Mouse (Mus musculus) gastrocnemius, postnatal 36 days (tissue): ENCODE measurements at regions not wholly inside any gene's neighbourhood (a gene's known extent, or its start where the extent isn't known, plus 50 kb on each side); places are given as distances from the start of the nearest gene placed in this dataset.

Experiments used
- DNase-seq, 2 experiments: peaks; one replicate each; pipeline ENCODE4 v3.0.0; 2022
- intact Hi-C: fragments of 180-260 bp; cut with DNase I; formaldehyde crosslinking; loops from one replicate; pipeline ENCODE4 v1.15.1; 2025

- DNase-seq = no peak
- intact Hi-C loops = no loop called here
Observed at GRCm38 (mm10) chr19:21150241-21150640, 121.8 kb upstream of the Zfand5 start.

GRCm38 (mm10) chr19:21146860-21147390, 125.2 kb upstream of the Zfand5 start:
- intact Hi-C loops = loop anchor here (10.0 kb wide), 1 partner anchor 188 kb away; no protein-coding TSS in a partner anchor
- no peak for DNase-seq

GRCm38 (mm10) chr19:21144659-21145283, 127.3 kb upstream of the Zfand5 start:
- peak; percentile 16 to 18 for DNase-seq
- intact Hi-C loops = loop anchor here (5.0 to 10.0 kb wide), 2 partner anchors 128 to 190 kb away; partner anchors contain the start of gene Zfand5

- intact Hi-C loops = loop anchor here (5.0 to 10.0 kb wide), 2 partner anchors 128 to 191 kb away; partner anchors contain the start of gene Zfand5
- DNase-seq = no peak
Observed at GRCm38 (mm10) chr19:21143970-21144595, 128.0 kb upstream of the Zfand5 start.

- peak; percentile 16 to 27 for DNase-seq
- intact Hi-C loops = loop anchor here (5.0 to 10.0 kb wide), 2 partner anchors 132 to 194 kb away; partner anchors contain the start of gene Zfand5
Observed at GRCm38 (mm10) chr19:21140456-21140855, 131.6 kb upstream of the Zfand5 start.

GRCm38 (mm10) chr19:21138998-21139495, 133.0 kb upstream of the Zfand5 start:
- intact Hi-C loops = loop anchor here (5.0 kb wide), 1 partner anchor 102 kb away; no protein-coding TSS in a partner anchor

GRCm38 (mm10) chr19:21136756-21137155, 135.3 kb upstream of the Zfand5 start:
- DNase-seq = no peak
- intact Hi-C loops = loop anchor here (5.0 kb wide), 1 partner anchor 99 kb away; no protein-coding TSS in a partner anchor

More at GRCm38 (mm10) chr19:21138998-21139495, 133.0 kb upstream of the Zfand5 start:
- no peak for DNase-seq

GRCm38 (mm10) chr19:21135998-21136380, 136.1 kb upstream of the Zfand5 start:
- DNase-seq = no peak
- intact Hi-C loops = loop anchor here (5.0 kb wide), 1 partner anchor 99 kb away; no protein-coding TSS in a partner anchor

- intact Hi-C loops = loop anchor here (5.0 kb wide), 1 partner anchor 98 kb away; no protein-coding TSS in a partner anchor
- no peak for DNase-seq
Observed at GRCm38 (mm10) chr19:21135297-21135997, 136.6 kb upstream of the Zfand5 start.

GRCm38 (mm10) chr19:21129653-21130052, 142.4 kb upstream of the Zfand5 start:
- intact Hi-C loops = no loop called here
- DNase-seq = no peak

GRCm38 (mm10) chr19:21127079-21127745, 144.9 kb upstream of the Zfand5 start:
- intact Hi-C loops = no loop called here
- DNase-seq = no peak

GRCm38 (mm10) chr19:21126670-21127069, 145.4 kb upstream of the Zfand5 start:
- DNase-seq = no peak
- intact Hi-C loops = no loop called here

GRCm38 (mm10) chr19:21119477-21119876, 152.6 kb upstream of the Zfand5 start:
- intact Hi-C loops = no loop called here
- no peak for DNase-seq

GRCm38 (mm10) chr19:21118782-21119181, 153.3 kb upstream of the Zfand5 start:
- no peak for DNase-seq
- intact Hi-C loops = no loop called here

GRCm38 (mm10) chr19:21115693-21116092, 156.4 kb upstream of the Zfand5 start:
- intact Hi-C loops = no loop called here
- no peak for DNase-seq

GRCm38 (mm10) chr19:21111836-21112235, 157.8 kb upstream of the Tmc1 start:
- no peak for DNase-seq
- intact Hi-C loops = no loop called here

- no peak for DNase-seq
- intact Hi-C loops = no loop called here
Observed at GRCm38 (mm10) chr19:21108311-21108710, 154.3 kb upstream of the Tmc1 start.

- no peak for DNase-seq
- intact Hi-C loops = no loop called here
Observed at GRCm38 (mm10) chr19:21107741-21108140, 153.7 kb upstream of the Tmc1 start.

- DNase-seq = no peak
- intact Hi-C loops = no loop called here
Observed at GRCm38 (mm10) chr19:21107275-21107674, 153.3 kb upstream of the Tmc1 start.

GRCm38 (mm10) chr19:21106766-21107165, 152.8 kb upstream of the Tmc1 start:
- intact Hi-C loops = no loop called here
- no peak for DNase-seq
